Mouse (Mus musculus) right cerebral cortex, postnatal 14 days (tissue): ENCODE data around the gene Gm14692.
"Not testable (repeated sequence)": the region's sequence is repeated elsewhere in the genome, so short reads cannot be mapped to it uniquely, and the experiment has no call there.

ENCODE experiments used
- DNase-seq: peaks from one replicate; pipeline ENCODE4 v3.0.0; 2022

Gm14692 gene

GRCm38 (mm10) chrX:67695398-67695797 is at the start of gene Gm14692:
TSS of gene Gm14692 (plus strand) at chrX:67695698.
- DNase-seq, result not testable (repeated sequence)

DNA sequence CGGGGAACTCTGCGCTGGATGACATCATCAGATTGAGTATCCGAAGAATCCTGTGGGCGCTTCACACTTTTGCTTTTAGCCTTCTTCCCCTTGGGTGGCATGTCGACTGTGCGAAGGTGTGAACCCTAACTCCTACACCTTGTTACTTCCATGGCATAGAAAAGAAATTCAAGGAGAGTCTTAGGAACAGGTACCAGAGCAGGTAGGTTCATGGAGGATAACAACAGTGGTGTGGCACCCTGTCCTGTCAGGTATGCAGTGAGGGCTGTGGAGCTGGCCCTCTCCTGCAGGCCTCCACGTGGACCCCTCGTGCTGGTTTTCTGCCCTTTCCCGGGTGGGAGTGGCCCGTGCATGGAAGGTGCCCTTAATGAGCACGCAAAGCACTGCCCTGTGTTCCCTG is 2.0 kb upstream of the Gm14692 start, which contains the start of gene Gm1140:
Gene Gm1140, minus strand, starts transcription at position 101 of the 400 bp plus-strand sequence.
- DNase-seq, result not testable (repeated sequence)
